Mouse (Mus musculus) spleen, adult 2 months (tissue): ENCODE results near the gene Cdh23.

Experiments
- CTCF ChIP-seq: fragments of 200-500 bp; IDR thresholded peaks from 2 replicates; pipeline ENCODE4 v1.5.1; 2011; ENCODE audit warnings: mild to moderate bottlenecking, inconsistent platforms; ENCODE audit not compliant: insufficient read depth, insufficient read length, insufficient replicate concordance; ENCODE audit errors: extremely low read depth
- POLR2A ChIP-seq: fragments of 200-500 bp; IDR thresholded peaks from 2 replicates; pipeline ENCODE4 v1.6.1; 2011; ENCODE audit warnings: low read depth, low read length, inconsistent platforms

DNA sequence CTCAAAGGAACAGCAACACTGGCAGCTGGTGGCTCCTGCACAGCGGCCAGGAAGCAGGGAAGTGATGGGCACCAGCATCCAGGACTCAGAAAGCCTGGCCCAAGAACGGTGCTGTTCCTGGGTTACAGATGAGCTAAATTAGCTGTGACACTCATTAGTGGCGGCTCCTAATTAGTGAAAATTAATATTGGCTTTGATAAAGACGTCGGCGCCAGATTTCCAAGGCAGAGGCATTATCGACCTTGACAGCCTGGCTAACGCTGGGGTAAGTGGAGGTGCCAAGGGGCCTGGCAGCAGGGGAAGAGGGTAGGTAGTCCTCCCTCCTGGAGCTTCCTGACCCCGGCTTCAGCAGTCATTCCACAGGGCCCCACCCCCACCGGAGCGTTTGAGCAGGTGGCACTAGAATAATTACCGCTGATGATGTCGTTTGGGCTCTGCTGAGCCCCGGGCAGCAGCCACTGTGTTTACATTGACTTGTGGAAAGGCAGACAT is 72.0 kb downstream of the Cdh23 start:
- TF ChIP-seq CTCF (no peak), POLR2A (no peak)
